Mouse (Mus musculus): Measurements from ENCODE around the gene Ube4b. TPM values are rescaled to one million over a fixed set of nuclear protein-coding genes. Genes with fewer than 3 reads are reported as not detected.
A peak's percentile ranks its signal among the peaks of the same experiment; 100 is the strongest.
"Not testable (repeated sequence)": the region's sequence is repeated elsewhere in the genome, so short reads cannot be mapped to it uniquely, and the experiment has no call there.

Gene Ube4b
- total RNA-seq, 2 experiments from 2014 or later: 34.4 to 36.8 TPM

DNA sequence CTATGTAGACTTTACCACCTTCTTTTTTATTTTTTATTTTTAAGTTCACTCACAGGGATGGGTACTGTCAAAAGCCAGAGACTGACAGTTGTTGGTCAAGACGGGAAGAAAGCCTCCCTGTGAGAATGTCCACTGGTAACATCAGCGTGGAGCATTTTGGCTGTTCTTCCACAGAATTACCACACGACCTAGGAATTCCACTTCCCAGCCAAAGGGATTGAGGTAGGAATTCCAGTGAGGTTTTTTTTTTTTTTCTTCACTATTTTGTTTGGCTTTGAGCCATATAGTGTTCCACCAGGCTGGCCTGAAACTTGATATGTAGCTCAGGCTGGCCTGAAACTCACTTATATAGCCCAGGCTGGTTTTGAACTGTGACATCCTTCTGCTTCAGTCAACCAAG lies 15.9 kb upstream of the Ube4b start:
- intact Hi-C loops (cut with DNase I; ENCODE audit: low total_unique reads): no loop called here
- DNase-seq: no peak

DNA sequence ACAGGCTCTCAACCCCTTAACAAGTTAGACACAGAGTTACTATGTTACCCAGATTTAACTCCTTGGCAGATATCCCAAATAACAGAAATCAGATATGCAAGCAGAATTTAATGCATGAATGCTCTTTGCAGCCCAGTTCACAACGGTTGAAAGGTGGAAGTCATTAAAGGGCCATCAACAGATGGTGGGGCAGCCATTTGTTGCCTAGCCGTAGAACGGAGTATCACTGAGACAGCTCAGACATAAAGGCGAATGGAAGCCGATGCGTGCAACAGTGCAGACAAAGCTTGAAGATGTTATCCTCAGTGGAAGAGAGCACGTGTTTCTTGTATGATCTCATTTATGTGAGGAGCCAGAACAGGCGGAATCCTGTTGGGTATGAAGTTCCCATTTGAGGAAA lies 14.0 kb upstream of the Ube4b start:
- intact Hi-C loops (cut with DNase I; ENCODE audit: low total_unique reads): no loop called here
- DNase-seq: no peak

DNA sequence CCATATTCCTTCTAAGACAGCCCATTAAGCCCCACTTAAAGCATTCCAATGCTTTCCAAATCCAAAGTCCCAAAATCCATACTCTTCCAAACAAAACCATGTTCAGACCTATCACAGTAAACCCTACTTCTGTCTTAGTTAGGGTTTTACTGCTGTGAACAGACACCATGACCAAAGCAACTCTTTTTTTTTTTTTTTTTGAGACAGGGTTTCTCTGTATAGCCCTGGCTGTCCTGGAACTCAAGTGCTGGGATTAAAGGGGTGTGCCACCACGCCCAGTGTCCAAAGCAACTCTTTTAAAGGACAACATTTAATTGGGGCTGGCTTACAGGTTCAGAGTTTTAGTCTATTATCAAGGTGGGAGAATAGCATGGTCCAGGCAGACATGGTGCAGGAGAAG lies 5.3 kb upstream of the Ube4b start:
- not testable (repeated sequence) for DNase-seq

DNA sequence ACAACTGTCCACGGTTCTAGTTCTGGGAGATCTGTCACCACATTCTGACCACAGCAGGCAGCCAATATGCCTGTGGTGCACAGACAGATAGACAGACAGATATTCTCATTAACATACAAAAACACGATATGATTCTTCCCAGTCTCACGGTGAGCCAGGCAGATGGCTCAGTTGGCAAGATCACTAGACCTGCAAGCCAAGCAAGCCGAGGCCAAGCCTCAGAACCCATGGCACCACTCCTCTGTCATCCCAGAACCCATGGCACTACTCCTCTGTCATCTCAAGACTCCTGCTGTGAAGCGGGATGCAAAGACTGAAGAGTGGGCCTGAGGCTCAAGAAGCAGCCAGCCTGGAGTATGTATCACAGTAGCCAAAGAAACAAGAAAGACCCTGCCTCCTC lies 3.0 kb upstream of the Ube4b start:
- intact Hi-C loops (cut with DNase I; ENCODE audit: low total_unique reads): no loop called here
- no peak for DNase-seq

More for the DNA sequence above, 5.3 kb upstream of the Ube4b start:
- intact Hi-C loops (cut with DNase I; ENCODE audit: low total_unique reads): not testable (repeated sequence)

DNA sequence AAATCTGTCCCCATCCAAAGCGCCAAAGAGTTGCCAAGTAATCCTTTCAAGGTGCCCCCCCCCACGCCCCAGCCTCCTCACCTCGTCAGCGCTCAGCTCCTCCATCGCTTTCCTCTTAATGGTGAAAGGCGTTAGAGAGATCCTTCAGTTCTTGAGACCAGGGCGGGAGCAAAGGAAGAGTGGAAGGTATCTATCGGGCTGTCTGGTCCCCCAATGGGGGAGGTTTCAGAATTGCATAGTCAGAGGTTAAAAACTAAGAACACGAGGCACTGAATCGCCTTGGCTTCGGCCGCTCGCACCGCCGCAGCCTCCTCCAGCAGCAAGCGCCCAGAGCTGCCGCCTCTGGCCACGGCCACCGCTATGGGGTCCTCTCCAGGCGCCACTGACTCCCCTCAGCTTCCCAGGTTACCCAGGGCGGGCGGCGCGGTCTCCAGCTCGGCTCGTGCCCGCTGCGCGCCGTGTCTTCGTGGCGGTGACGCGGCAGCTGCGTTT lies 702 bp downstream of the Ube4b start:
- peak; percentile 14 for DNase-seq
- intact Hi-C loops (cut with DNase I; ENCODE audit: low total_unique reads): no loop called here

DNA sequence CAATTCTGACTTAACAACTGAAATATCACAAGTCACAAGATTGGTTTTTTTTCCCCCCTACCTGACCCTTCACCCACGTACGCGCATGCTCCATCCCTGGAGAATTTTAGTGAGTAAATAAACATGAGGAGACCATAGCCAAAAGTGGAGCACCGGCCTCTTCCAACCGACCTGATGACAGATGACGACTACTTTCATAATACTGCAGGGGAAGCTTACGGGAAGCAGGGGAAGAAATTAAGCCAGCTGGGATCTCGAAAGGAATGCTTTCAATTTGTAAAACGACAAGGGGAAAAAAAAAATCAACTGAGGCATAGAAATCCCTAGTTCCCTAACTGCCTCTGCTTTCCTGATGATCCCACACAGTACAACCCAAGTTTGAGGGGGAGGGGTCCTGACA lies 1.8 kb downstream of the Ube4b start:
- intact Hi-C loops (cut with DNase I; ENCODE audit: low total_unique reads): no loop called here
- DNase-seq: no peak

DNA sequence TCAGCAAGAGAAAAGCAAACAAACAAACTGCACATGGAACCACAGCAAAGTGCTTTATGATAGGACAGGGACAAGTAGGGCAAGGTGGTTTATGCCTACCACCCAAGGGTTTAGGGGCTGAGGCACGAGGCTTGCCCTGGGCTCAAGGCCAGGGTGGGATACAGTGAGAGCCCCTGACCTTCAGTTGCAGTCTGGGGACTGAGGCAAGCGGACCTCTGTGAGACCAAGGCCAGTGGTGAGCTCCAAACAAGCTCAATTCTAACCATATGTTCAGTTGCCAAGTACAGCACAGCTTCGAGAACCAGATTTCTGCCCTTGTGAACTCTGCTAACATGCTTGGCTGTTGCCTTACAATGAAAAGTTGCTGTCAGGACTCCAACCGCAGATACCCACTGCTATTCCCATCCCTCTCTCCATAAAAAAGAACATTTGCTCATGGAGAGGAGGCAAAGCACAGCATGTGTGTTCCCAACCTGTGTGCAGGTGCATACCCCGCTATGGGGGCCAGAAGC lies 8.6 kb downstream of the Ube4b start:
- DNase-seq: no peak
- intact Hi-C loops (cut with DNase I; ENCODE audit: low total_unique reads): no loop called here

DNA sequence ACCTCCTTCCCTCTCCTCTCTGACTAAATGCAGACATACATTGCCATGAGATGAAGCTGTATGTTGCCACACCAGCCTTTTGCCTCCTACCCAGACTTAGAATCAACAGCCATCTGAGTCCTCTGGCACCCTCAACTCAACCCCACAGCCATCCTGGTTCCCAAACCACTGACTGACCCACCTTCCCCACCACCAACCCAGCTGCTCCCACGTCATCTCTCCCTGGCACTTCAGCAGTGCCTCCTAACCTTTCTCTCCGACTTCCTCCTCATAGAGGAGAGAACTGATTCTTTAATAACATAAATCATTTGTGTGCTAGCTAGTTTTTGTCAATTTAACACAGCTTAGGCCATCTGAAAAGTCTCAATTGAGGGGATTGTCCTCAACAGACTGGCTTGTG lies 9.6 kb downstream of the Ube4b start:
- intact Hi-C loops (cut with DNase I; ENCODE audit: low total_unique reads): no loop called here
- DNase-seq: no peak

DNA sequence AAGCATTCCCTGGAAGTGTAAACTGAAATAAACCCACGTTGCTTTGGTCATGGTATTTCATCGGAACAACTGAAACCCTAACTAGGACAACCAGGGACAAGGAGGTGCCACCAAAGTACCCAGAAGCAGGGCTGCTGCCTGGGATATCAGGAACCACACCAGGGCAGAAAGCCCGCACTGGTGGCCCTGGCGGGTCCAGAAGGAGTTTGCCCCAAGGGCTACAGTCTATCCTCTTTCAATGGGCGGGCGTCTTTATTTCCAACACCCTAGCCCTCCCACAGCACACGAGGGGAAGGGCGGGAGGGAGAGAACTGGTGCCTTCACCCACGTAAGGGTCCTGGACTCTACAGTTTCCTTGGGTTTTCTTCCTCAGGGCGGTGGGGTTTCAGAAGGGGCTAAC lies 10.1 kb downstream of the Ube4b start:
- no peak for DNase-seq
- intact Hi-C loops (cut with DNase I; ENCODE audit: low total_unique reads): no loop called here

DNA sequence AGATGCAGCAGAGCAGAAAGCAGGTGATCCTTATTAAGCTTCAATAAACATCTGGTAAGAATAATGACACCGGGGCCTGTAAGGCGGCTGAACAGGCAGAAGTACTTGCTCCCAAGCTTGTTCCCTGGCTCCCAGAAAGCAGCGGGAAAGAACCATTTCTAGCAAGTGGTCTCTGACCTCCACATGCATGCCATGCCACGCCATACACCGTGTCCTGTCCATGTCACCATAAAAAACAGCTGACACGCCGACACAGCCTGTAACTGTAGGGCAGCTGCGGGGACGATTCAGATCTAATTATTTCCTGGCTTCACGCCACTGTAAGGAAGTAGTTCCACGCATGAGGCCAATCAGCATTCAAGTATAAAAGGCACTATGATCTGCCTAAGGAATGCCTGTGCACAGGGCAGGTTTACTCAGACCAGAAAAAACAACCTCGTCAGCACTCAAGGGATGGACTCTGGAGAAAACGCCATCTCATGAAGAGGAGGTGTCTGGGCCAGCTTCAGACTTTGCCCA lies 10.8 kb downstream of the Ube4b start:
- peak; percentile 16 for DNase-seq
- intact Hi-C loops (cut with DNase I; ENCODE audit: low total_unique reads): no loop called here

DNA sequence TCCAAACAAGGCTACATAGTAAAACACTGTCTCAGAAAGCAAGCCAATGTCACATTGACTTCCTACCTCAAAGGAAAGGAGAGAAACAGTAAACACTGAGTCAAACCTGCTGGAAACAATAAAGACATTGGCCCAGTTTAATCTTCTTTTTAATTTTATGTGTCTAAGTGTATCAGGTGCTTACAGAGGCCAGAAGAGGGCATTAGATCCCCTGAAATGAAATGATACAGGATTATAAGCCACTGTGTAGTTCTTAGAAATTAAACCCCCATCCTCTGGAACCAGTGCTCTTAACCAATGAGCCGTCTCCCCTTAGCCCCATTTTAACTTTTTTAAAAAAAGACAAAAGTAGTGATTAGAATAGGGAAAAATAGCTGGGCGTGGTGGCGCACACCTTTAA lies 12.3 kb downstream of the Ube4b start:
- no peak for DNase-seq
- intact Hi-C loops (cut with DNase I; ENCODE audit: low total_unique reads): no loop called here

DNA sequence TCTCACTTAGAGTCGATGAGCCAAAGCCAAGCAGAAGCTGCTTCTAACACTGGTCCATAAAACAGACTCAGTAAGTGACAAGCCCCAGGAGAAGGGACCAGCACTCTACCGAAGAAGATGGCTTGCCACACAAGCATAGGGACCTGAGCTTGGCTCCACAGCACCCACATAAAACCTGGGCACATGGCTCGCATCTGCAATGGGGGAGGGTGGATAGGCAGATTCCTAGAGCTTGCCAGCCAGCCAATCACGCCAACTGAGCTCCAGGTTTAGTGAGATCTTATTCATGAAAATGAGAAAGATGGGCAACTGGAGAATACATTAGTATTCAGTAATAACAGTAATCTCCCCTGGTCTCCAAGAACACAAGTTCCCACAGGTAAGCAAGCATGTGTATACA lies 16.8 kb downstream of the Ube4b start:
- no peak for DNase-seq
- intact Hi-C loops (cut with DNase I; ENCODE audit: low total_unique reads): no loop called here

DNA sequence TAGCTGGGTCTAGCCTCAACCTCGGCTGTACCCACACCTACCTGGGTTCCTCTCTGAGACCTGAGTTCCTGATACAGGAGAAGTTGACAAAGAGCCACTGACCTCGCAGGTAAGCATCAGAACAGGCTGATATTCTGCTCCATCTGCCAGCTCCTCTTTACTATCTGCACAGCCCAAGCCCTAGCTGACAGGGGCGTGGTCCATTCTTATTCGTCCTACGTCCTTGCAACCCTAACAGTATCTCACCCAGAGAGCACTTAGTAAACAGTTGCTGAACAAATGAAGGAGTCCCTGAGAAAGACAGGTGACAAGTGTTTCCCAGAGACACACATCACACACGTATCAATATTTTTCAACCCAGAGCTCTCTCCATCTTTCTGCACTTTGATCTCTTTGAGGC lies 18.2 kb downstream of the Ube4b start:
- intact Hi-C loops (cut with DNase I; ENCODE audit: low total_unique reads): no loop called here
- no peak for DNase-seq

DNA sequence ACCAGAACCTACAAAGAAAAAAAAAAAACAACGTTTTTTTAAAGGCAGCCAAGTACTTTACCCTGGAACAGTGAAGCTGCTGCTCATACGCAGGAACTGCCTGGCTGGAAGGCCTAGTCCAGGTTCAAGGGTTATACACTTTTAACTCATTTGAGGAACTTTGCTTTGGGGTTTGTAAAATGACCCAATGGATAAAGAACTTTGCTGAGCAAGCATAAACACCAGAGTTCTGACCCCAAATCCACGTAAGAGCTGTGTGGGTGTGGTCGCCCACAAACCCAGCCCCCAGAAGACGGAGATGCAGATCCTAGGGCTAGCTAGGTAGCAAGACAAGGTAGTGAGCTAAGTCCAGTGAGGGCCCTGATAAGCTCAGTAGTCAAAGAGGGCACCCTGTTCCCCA lies 19.1 kb downstream of the Ube4b start:
- intact Hi-C loops (cut with DNase I; ENCODE audit: low total_unique reads): no loop called here
- DNase-seq: no peak

DNA sequence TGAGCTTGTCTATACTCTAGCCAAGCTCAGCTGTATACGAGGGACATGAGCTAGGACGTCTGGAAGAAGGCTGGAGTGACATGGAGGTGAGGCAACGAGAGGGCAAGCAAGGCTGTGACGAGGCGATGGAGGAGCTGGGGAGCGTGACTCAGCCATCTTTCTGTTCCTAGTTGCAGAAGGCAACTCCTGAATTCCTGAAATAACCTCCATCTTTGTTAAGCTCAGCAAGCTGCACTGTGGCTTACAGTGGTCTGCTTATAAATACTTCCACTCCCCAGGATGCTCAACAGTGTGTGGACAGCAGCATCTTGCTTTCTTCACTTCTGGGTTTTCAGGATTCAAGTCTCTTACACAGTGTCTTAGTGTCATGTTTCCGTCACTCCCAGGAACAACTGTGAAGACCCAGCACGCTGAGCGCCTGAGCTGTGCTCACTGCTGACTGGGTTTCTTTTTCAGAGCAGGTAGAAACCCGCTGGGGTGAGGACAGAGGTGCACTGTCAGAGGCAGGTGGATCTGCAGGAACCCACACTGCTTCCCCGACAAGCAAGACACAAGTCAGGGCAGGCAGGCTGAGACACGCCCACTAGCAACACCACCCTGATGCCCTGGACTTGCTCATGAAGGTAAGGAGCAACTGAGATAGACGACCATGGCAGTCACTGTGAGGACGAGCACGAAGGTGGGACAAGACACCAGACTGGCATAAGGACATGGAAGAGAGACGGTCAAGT lies 20.7 kb downstream of the Ube4b start:
- intact Hi-C loops (cut with DNase I; ENCODE audit: low total_unique reads): no loop called here

DNA sequence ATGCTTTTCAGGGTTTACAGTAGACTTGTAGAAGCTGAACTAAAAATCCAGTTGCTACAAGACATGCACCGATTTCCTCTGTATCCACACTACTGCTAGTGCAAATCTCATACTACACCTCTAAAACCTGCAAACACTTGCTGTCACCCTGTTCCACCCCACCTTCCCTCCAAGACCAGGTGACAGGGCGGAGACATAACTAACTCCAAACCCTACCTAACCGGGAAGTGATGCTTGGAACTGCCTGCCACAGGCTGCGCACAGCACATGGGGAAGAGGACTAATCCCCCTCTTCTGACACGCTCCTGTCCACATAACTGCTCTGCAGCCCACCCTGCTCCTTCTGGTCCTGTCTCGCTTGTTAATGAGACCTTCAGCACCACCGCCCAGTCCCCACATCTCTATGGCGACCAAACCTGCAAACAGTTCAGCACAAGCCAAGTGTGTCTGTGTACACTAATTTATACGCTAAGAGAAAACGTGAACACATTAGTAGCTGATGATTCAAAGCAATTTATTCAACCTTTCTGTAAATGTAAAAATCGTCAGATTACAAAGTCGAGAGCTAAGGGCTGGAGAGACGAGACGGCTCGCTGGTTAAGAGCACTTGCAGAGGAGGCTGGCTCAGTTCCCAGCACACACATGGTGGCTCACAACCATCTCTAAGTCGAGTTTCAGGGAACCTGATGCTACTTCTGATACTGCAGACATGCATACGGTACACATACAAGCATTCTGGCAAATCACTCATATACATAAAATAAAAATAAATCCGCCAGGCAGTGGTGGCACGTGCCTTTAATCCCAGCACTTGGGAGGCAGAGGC lies 21.7 kb downstream of the Ube4b start:
- no peak for DNase-seq
- intact Hi-C loops (cut with DNase I; ENCODE audit: low total_unique reads): no loop called here

More for the DNA sequence above, 20.7 kb downstream of the Ube4b start:
- no peak for DNase-seq

DNA sequence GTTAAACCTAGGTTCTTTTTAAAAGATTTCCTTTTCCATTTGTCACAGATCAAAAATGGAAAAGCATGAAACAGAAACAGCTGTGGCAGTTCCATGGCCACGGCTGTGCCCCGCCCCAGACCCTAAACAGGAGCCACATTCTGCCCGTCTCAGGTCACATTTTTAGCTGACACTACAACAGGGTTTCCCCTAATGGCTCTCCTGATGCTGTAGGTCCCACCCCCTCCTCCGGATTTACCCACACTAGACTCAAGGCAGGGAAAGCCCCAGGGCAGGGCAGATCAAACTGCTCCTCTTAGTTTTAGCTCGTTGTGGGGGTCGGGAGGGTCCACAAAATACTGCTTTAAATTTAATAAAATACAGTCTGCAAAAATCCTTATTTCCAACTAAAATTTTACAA lies 23.5 kb downstream of the Ube4b start:
- intact Hi-C loops (cut with DNase I; ENCODE audit: low total_unique reads): no loop called here

DNA sequence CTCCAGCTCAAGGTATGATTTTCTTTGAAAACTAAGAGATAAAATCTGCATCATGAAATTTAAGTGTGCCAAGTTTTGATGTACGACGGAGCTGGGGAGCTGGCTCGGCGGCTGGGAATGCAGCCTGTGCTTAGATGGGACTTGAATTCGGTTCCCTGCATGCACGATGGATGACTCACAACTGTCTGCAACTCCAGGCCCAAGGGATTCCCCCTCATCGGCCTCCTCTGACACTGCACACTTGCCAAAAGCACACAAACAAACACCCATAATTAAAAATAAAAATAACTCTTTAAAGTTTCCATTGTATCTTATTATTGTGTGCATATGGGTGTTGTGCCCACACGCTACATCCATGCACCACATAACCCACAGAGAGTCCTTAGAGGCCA lies 25.0 kb downstream of the Ube4b start:
- intact Hi-C loops (cut with DNase I; ENCODE audit: low total_unique reads): no loop called here
- DNase-seq: peak; percentile 31

More for the DNA sequence above, 23.5 kb downstream of the Ube4b start:
- no peak for DNase-seq

DNA sequence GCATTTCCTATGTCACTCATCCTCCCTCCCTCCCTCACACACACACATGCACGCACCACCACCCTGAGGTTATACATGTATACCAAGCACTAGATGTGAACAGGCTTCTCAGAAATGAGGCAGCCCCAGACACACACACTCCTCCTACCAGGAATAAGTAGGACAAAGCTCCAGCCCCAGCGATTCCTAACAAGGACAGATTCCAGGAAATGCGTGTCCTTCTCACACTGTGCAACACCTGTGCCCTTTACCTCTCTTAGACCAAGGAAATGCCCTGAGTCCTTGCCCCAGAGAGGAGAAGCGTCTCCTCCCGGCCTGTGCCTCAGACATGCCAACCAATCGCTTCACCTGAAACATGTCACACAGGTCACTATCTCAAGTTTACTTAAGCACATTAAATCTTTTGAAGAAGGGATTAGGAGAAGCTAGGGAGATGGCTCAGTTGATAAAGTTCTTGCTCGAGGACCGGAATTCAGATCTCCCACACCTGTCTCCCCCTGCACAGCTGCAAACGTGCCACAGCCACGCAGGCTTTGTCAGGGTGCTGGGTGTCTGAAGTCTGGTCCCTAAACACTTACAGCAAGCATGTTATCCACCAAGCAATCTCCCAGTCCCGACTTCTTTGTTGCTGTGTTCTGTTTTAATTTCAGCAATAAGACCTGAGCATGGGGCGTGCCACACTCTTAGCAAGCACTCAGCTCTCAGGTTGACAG lies 25.5 kb downstream of the Ube4b start:
- DNase-seq: no peak
- intact Hi-C loops (cut with DNase I; ENCODE audit: low total_unique reads): no loop called here

DNA sequence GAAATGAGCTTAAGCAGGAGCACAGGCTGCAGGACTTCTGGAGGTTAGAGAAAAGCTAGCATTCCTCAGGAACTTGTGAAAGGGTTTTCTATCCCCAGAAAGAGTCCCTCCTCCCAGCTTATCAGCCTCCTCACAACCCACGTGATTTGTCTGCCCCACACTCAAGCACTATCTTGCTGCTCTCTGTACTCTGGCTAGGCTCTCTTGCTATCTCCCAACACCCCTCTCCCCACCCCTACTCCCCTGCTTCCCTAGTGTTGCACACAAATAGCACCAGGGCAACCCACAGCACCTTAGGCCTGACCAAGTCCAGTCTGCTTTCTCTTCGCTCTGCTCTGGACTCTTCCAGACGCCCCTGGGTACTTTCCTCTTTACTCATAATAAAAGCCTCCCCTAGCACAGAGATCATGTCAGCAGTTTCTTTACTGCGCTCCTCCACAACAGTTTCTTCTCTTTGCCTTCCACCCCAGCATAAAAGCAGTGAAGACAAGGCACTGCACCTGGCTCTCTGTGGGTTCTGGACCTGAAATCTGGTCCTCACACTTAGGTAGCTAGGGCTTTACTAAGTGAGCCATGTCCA lies 27.1 kb downstream of the Ube4b start:
- no peak for DNase-seq
- intact Hi-C loops (cut with DNase I; ENCODE audit: low total_unique reads): no loop called here

All from gastrocnemius, postnatal 14 days (tissue).